Mouse (Mus musculus) lung, postnatal 0 days (tissue): Measurements from ENCODE around the gene Cdk5rap3.

Source experiments
- CTCF ChIP-seq: IDR thresholded peaks from 2 replicates; pipeline ENCODE4 v1.5.1; 2016; ENCODE audit warnings: antibody characterized with exemption, mild to moderate bottlenecking
- EP300 ChIP-seq: IDR thresholded peaks from 2 replicates; pipeline ENCODE4 v1.6.1; 2016; ENCODE audit warnings: antibody characterized with exemption, mild to moderate bottlenecking, control low read depth

DNA sequence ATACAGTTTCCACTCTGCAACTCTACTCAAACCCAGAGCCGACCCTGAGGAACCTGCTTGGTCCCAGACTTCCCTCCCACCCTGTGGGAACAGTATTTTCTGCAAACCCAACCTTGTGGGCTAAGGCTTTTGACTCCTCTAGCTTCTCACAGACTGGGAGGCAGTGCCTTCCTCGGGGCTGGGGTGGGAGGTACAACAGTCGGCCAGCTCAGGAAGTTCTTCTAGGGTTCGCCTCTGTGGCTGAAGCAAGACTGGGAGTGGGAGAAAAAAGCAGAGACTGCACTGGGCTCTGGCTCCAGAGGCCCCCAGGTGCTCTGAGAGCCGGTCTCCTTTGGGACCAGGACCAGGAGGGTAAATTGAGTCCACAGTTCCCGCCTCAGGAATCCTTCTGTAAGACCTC lies 36.6 kb upstream of the Cdk5rap3 start:
- TF ChIP-seq EP300: no peak
- no peak for TF ChIP-seq CTCF
